Mouse (Mus musculus) liver, postnatal 0 days (tissue): ENCODE results near the gene Exoc2.

Experiments used
- CTCF ChIP-seq: sonication (generic); IDR thresholded peaks from 2 replicates; pipeline ENCODE4 v1.5.1; 2016; ENCODE audit warnings: antibody characterized with exemption, low read depth
- EP300 ChIP-seq: IDR thresholded peaks from 2 replicates; pipeline ENCODE4 v1.6.1; 2016; ENCODE audit warnings: antibody characterized with exemption, low read depth, mild to moderate bottlenecking

DNA sequence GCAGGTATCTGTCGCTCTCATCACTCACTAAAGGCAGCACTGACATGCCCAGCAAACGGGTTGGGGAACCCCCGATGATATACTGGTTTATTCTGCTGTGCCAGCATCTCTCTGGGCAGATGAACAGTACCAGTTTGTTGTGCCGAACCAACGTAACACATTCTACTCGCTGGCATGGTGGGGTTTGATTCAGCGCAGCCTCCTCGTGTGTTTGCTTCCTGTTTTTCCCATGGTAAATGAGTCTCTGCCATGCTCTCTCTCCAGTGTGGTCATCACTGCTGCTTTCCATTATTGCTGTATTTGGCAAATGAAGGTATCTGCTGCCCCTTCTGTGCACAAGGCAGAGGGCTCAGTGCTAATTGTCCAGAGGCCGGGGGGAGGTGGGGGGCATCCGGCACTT is 15.8 kb upstream of the Exoc2 start:
- TF ChIP-seq CTCF: no peak
- no peak for TF ChIP-seq EP300
